Mouse (Mus musculus) testis, postnatal 14 days (tissue): ENCODE results near the gene Olfr578.

ENCODE experiments used
- DNase-seq: peaks from one replicate; pipeline ENCODE4 v3.0.0; 2021; ENCODE audit warnings: low spot score

Olfr578 gene

GRCm38 (mm10) chr7:102989224-102989623, at the start of gene Olfr578:
Gene Olfr578, minus strand, starts transcription at chr7:102989324.
- no peak for DNase-seq

GRCm38 (mm10) chr7:103037724-103038123, 48.6 kb upstream of the Olfr578 start, which contains the start of gene Olfr582:
Gene Olfr582, plus strand, starts transcription at chr7:103038024.
- no peak for DNase-seq

GRCm38 (mm10) chr7:102975843-102976242, 13.3 kb downstream of the Olfr578 start, which contains the start of gene Olfr577:
Gene Olfr577, minus strand, starts transcription at chr7:102975943.
- no peak for DNase-seq

GRCm38 (mm10) chr7:102974399-102974798, 14.7 kb downstream of the Olfr578 start:
- no peak for DNase-seq

GRCm38 (mm10) chr7:102962360-102962759, 26.8 kb downstream of the Olfr578 start, which contains the start of gene Olfr576:
Gene Olfr576, plus strand, starts transcription at chr7:102962660.
- no peak for DNase-seq

GRCm38 (mm10) chr7:102958593-102958992, 30.5 kb downstream of the Olfr578 start, which contains the start of gene Olfr575:
Gene Olfr575, minus strand, starts transcription at chr7:102958775.
- no peak for DNase-seq

GRCm38 (mm10) chr7:102958137-102958536, 31.0 kb downstream of the Olfr578 start:
- DNase-seq, result no peak

GRCm38 (mm10) chr7:102950732-102951131, 38.4 kb downstream of the Olfr578 start:
- DNase-seq, result no peak

GRCm38 (mm10) chr7:102948167-102948566, 41.0 kb downstream of the Olfr578 start, which contains the start of gene Olfr574:
Gene Olfr574, plus strand, starts transcription at chr7:102948467.
- no peak for DNase-seq

- DNase-seq, result no peak
Observed at GRCm38 (mm10) chr7:102943417-102943816, 45.7 kb downstream of the Olfr578 start.

- no peak for DNase-seq
Observed at GRCm38 (mm10) chr7:102942475-102942874, 46.6 kb downstream of the Olfr578 start, which contains the start of gene Olfr573-ps1. Gene Olfr573-ps1, minus strand, starts transcription at chr7:102942575.
